Mouse (Mus musculus): ENCODE measurements around the gene Eml4. TPM values are rescaled to one million over a fixed set of nuclear protein-coding genes. Genes with fewer than 3 reads are reported as not detected.
A peak's percentile ranks its signal among the peaks of the same experiment; 100 is the strongest.

Gene Eml4
- polyA plus RNA-seq, 1 experiment = 4.2 TPM

GRCm38 (mm10) chr17:83499692-83500091 is 149.0 kb downstream of the Eml4 start:
- Histone ChIP-seq H3ac (ENCODE audit: control insufficient read depth, insufficient read length) (no peak overlapping the region), H3K4me3 (no peak overlapping the region), H3K79me2 (ENCODE audit: control insufficient read depth, insufficient read depth) (peaks cover 2% of the 10 kb centered on the region), H3K36me3 (ENCODE audit: control insufficient read depth, insufficient read depth) (peaks cover 28% of the 10 kb centered on the region), H3K27me3 (ENCODE audit: control insufficient read depth, insufficient read depth, insufficient read length) (no peaks in the 10 kb centered on the region), H3K4me2 (ENCODE audit: low read depth) (no peak overlapping the region)
- TF ChIP-seq POLR2A (IDR thresholded peaks at IDR 0.05; ENCODE audit: insufficient read length, low read depth) (no peak), TCF3 (IDR thresholded peaks at IDR 0.05; ENCODE audit: insufficient read length, low read depth) (no peak), TCF12 (IDR thresholded peaks at IDR 0.05; ENCODE audit: insufficient read depth, poor library complexity, severe bottlenecking) (no peak), MYOG (IDR thresholded peaks at IDR 0.05; ENCODE audit: control insufficient read depth in 1 of 3, insufficient read depth in 1 of 3, insufficient read length in 2 of 3, low read depth in 2 of 3) (no peak), POLR2AphosphoS2 (IDR thresholded peaks at IDR 0.05; ENCODE audit: insufficient read length, low read depth) (no peak)

DNA sequence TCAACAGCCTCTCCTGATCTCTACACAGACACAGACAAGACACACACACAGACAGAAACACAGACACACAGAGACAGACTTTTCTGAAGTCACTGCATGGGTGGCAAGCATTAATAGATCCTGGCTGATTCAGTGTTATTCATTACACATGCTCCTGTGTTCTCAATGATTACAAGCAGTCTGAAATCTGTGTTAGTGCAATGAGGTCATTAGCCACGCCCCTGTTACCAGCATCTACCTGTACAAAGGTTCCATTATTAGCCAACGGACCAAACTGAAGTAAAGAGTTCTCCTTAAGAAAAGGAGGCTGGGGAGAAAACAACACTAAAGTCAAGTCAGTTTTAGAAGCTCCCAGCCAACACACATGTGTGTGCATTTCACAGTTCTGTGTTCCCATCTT is 153.0 kb downstream of the Eml4 start:
- no peaks in the 10 kb centered on the region for H3K27me3 ChIP-seq (ENCODE audit: control insufficient read depth, insufficient read depth, insufficient read length)
- H3K4me3 ChIP-seq = no peak overlapping the region
- no peak overlapping the region for H3ac ChIP-seq (ENCODE audit: control insufficient read depth, insufficient read length)
- H3K79me2 ChIP-seq (ENCODE audit: control insufficient read depth, insufficient read depth) = peaks cover 40% of the 10 kb centered on the region
- no peak overlapping the region for H3K4me2 ChIP-seq (ENCODE audit: low read depth)
- no peak for TF ChIP-seq CEBPB (IDR thresholded peaks at IDR 0.05; ENCODE audit: insufficient read depth, poor library complexity, severe bottlenecking)
- TF ChIP-seq USF1 (IDR thresholded peaks at IDR 0.05; ENCODE audit: low read depth) = no peak
- no peak for TF ChIP-seq POLR2A (IDR thresholded peaks at IDR 0.05; ENCODE audit: insufficient read length, low read depth)
- no peak for TF ChIP-seq E2F4 (IDR thresholded peaks at IDR 0.05; ENCODE audit: insufficient read depth)
- H3K36me3 ChIP-seq (ENCODE audit: control insufficient read depth, insufficient read depth) = peaks cover 20% of the 10 kb centered on the region

- H3K36me3 ChIP-seq (ENCODE audit: control insufficient read depth, insufficient read depth) = no peaks in the 10 kb centered on the region
- H3K27me3 ChIP-seq (ENCODE audit: control insufficient read depth, insufficient read depth, insufficient read length) = no peaks in the 10 kb centered on the region
- H3K4me3 ChIP-seq = peak overlapping the region; percentile 97
- peaks cover 68% of the 10 kb centered on the region for H3K79me2 ChIP-seq (ENCODE audit: control insufficient read depth, insufficient read depth)
- H3ac ChIP-seq (ENCODE audit: control insufficient read depth, insufficient read length) = no peak overlapping the region
- H3K4me2 ChIP-seq (ENCODE audit: low read depth) = peak overlapping the region; percentile 100
- TF ChIP-seq REST (IDR thresholded peaks at IDR 0.05; ENCODE audit: insufficient read depth, insufficient read length) (no peak), E2F4 (IDR thresholded peaks at IDR 0.05; ENCODE audit: insufficient read depth) (no peak)
Observed at GRCm38 (mm10) chr17:83512130-83512529, 161.4 kb downstream of the Eml4 start.

- TF ChIP-seq POLR2A (IDR thresholded peaks at IDR 0.05; ENCODE audit: insufficient read length, low read depth) = peak; percentile 55
- no peak for TF ChIP-seq SRF (IDR thresholded peaks at IDR 0.05; ENCODE audit: control insufficient read depth, insufficient read length, low read depth)
- Histone ChIP-seq H3K4me3 (peak overlapping the region; percentile 97), H3K27me3 (ENCODE audit: control insufficient read depth, insufficient read depth, insufficient read length) (no peaks in the 10 kb centered on the region), H3K79me2 (ENCODE audit: control insufficient read depth, insufficient read depth) (peaks cover 52% of the 10 kb centered on the region), H3ac (ENCODE audit: control insufficient read depth, insufficient read length) (peak overlapping the region; percentile 73), H3K36me3 (ENCODE audit: control insufficient read depth, insufficient read depth) (no peaks in the 10 kb centered on the region), H3K4me2 (ENCODE audit: low read depth) (peak overlapping the region; percentile 100)
Observed at GRCm38 (mm10) chr17:83513655-83514212, 163.0 kb downstream of the Eml4 start.

DNA sequence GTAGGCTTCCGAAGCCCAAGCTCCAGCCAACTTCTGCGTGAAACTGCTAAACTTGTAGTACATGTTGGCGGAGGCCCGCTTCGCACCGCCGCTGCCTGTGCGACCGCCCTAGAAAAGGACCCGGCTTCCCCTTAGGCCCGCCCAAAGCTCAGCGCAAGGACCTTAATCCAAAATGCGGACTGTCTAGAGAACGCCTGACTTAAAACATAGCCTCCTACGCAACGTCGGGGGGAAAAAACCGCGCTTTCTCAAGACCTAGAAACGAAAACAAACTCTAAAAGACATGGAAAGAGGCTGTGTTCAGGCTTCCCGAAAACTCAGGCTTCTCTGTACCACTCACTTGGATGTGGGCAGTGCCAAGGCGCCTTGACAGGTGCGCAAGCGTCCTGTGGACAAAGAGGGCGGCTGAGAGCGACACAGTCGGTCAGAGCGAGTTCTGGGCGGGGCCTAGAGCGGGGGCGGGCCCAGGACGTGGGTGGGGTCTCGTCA is 163.5 kb downstream of the Eml4 start:
- peak overlapping the region; percentile 82 for H3K4me2 ChIP-seq (ENCODE audit: low read depth)
- peaks cover 47% of the 10 kb centered on the region for H3K79me2 ChIP-seq (ENCODE audit: control insufficient read depth, insufficient read depth)
- no peak for TF ChIP-seq SRF (IDR thresholded peaks at IDR 0.05; ENCODE audit: control insufficient read depth, insufficient read length, low read depth)
- TF ChIP-seq REST (IDR thresholded peaks at IDR 0.05; ENCODE audit: insufficient read depth, insufficient read length) = no peak
- no peak for TF ChIP-seq CEBPB (IDR thresholded peaks at IDR 0.05; ENCODE audit: insufficient read depth, poor library complexity, severe bottlenecking)
- TF ChIP-seq POLR2AphosphoS2 (IDR thresholded peaks at IDR 0.05; ENCODE audit: insufficient read length, low read depth) = no peak
- TF ChIP-seq TCF12 (IDR thresholded peaks at IDR 0.05; ENCODE audit: insufficient read depth, poor library complexity, severe bottlenecking) = no peak
- peak in 1 of 3 experiments; percentile 39 for TF ChIP-seq MYOG (IDR thresholded peaks at IDR 0.05; ENCODE audit: control insufficient read depth in 1 of 3, insufficient read depth in 1 of 3, insufficient read length in 2 of 3, low read depth in 2 of 3)
- no peak for TF ChIP-seq POLR2A (IDR thresholded peaks at IDR 0.05; ENCODE audit: insufficient read length, low read depth)
- TF ChIP-seq E2F4 (IDR thresholded peaks at IDR 0.05; ENCODE audit: insufficient read depth) = no peak
- no peak for TF ChIP-seq USF1 (IDR thresholded peaks at IDR 0.05; ENCODE audit: low read depth)
- peak in 1 of 3 experiments; percentile 51 for TF ChIP-seq MYOD1 (IDR thresholded peaks at IDR 0.05; ENCODE audit: control insufficient read depth in 1 of 3, insufficient read length in 2 of 3, low read depth in 2 of 3)
- TF ChIP-seq TCF3 (IDR thresholded peaks at IDR 0.05; ENCODE audit: insufficient read length, low read depth) = no peak
- peak; percentile 97 for TF ChIP-seq MAX (IDR thresholded peaks at IDR 0.05; ENCODE audit: low read depth)
- no peaks in the 10 kb centered on the region for H3K27me3 ChIP-seq (ENCODE audit: control insufficient read depth, insufficient read depth, insufficient read length)
- peak overlapping the region; percentile 97 for H3K4me3 ChIP-seq
- H3ac ChIP-seq (ENCODE audit: control insufficient read depth, insufficient read length) = peak overlapping the region; percentile 73
- H3K36me3 ChIP-seq (ENCODE audit: control insufficient read depth, insufficient read depth) = no peaks in the 10 kb centered on the region
